ENCODE assay signal across 8 mouse cellular contexts in the genomic region with DNA sequence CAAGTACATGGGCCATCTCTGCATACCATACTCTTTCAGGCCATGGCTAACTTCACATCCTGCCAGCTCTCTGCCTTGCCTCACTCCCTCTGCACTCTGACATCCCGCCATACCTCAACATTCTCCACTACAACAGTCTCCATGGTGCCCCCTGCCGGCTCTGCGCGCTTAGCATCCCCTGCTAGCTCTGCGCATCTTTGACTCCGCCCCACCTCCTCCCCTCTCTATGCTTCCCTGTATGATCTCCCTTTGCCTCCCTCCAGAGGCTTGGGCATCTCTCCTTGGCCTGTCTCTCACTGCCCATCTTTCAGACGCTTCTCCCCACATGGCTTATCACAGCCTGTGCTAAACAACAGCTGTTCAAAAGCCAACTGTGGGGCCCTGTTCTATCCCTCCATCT.
DNase-seq lines count a peak whose midpoint lies in the region; ATAC-seq and TF ChIP-seq lines count a peak whose summit lies in the region.

No protein-coding gene starts in this region.

- no peaks in the 10 kb centered on the region for H3K36me3 ChIP-seq in heart, embryonic 12.5 days
- H3K36me3 ChIP-seq in intestine, embryonic 14.5 days (ENCODE audit: control insufficient read depth, insufficient read depth, low read length): no peaks in the 10 kb centered on the region
- no peaks in the 10 kb centered on the region for H3K36me3 ChIP-seq in stomach, postnatal 0 days (ENCODE audit: control insufficient read depth, insufficient read depth, low read length)

- TF ChIP-seq CTCF in stomach, postnatal 0 days (IDR thresholded peaks at IDR 0.05; ENCODE audit: low read depth): peak; percentile 73

- H3K4me3 ChIP-seq in heart, embryonic 12.5 days: no peak overlapping the region
- no peak overlapping the region for H3K4me3 ChIP-seq in intestine, embryonic 14.5 days (ENCODE audit: low read depth, low read length)
- H3K4me3 ChIP-seq in stomach, postnatal 0 days (ENCODE audit: low read depth, low read length): no peak overlapping the region

- H3K27ac ChIP-seq in heart, embryonic 12.5 days (ENCODE audit: poor library complexity, severe bottlenecking): no peak overlapping the region
- no peak overlapping the region for H3K27ac ChIP-seq in intestine, embryonic 14.5 days (ENCODE audit: low read depth)
- no peak overlapping the region for H3K27ac ChIP-seq in stomach, postnatal 0 days (replicated peaks)

- no peak for TF ChIP-seq EP300 in stomach, postnatal 0 days (optimal IDR thresholded peaks at IDR 0.05)

- no peak for ATAC-seq in heart, embryonic 12.5 days (ENCODE audit: insufficient number of reproducible peaks, low FRiP score)
- ATAC-seq in intestine, embryonic 14.5 days (replicated peaks; ENCODE audit: low FRiP score, low TSS enrichment, low read depth): peak; percentile 63
- no peak for ATAC-seq in stomach, postnatal 0 days (ENCODE audit: low FRiP score, low TSS enrichment)

- H3K9ac ChIP-seq in heart, embryonic 12.5 days: no peak overlapping the region
- no peak overlapping the region for H3K9ac ChIP-seq in intestine, embryonic 14.5 days (ENCODE audit: low read length)
- H3K9ac ChIP-seq in stomach, postnatal 0 days (ENCODE audit: low read length): no peak overlapping the region

- DNase-seq in heart, adult 11 months: peak; percentile 94
- DNase-seq in cerebellum, adult 9-10 months: peak; percentile 93
- peak; percentile 46 to 56 for DNase-seq in frontal cortex, postnatal 10 days (ENCODE audit: low spot score in 2 of 2)
- peak; percentile 88 for DNase-seq in intestine, embryonic 14.5 days (ENCODE audit: low spot score)
- DNase-seq in left cerebral cortex, postnatal 14 days (ENCODE audit: low spot score in 2 of 2): peak; percentile 67 to 68
- DNase-seq in natural killer cell, adult 2 months (ENCODE audit: low spot score in 2 of 2): peak; percentile 33 to 41
- peak; percentile 64 for DNase-seq in stomach, postnatal 0 days (ENCODE audit: low spot score)

- H3K27me3 ChIP-seq in heart, embryonic 12.5 days (replicated peaks): 0 out of 2 replicates have a peak, but pooled peaks cover 2% of the 10 kb centered on the region
- H3K27me3 ChIP-seq in intestine, embryonic 14.5 days (replicated peaks; ENCODE audit: control insufficient read depth, insufficient read depth, low read length): no peaks in the 10 kb centered on the region
- H3K27me3 ChIP-seq in stomach, postnatal 0 days (ENCODE audit: control insufficient read depth, insufficient read depth, low read length): no peaks in the 10 kb centered on the region

- peaks cover 31% of the 10 kb centered on the region for H3K4me1 ChIP-seq in heart, embryonic 12.5 days (replicated peaks)
- H3K4me1 ChIP-seq in intestine, embryonic 14.5 days (replicated peaks; ENCODE audit: control insufficient read depth, insufficient read depth, low read length): peaks cover 12% of the 10 kb centered on the region; the same call in 1 of the 2 replicates
- no peaks in the 10 kb centered on the region for H3K4me1 ChIP-seq in stomach, postnatal 0 days (replicated peaks; ENCODE audit: control insufficient read depth, insufficient read depth)

- intact Hi-C loops in left cerebral cortex, postnatal 14 days (cut with DNase I): no loop called here

- H3K4me2 ChIP-seq in heart, embryonic 12.5 days: no peak overlapping the region
- H3K4me2 ChIP-seq in intestine, embryonic 14.5 days (ENCODE audit: low read length): no peak overlapping the region
- no peak overlapping the region for H3K4me2 ChIP-seq in stomach, postnatal 0 days (replicated peaks; ENCODE audit: low read depth)

- H3K9me3 ChIP-seq in heart, embryonic 12.5 days (replicated peaks): no peaks in the 10 kb centered on the region
- no peaks in the 10 kb centered on the region for H3K9me3 ChIP-seq in intestine, embryonic 14.5 days (ENCODE audit: control insufficient read depth, low read length)
- no peaks in the 10 kb centered on the region for H3K9me3 ChIP-seq in stomach, postnatal 0 days (ENCODE audit: control insufficient read depth, low read length)

- WGBS in heart, embryonic 12.5 days: 10% methylated on average over 7 of the region's 7 CpGs
- WGBS in intestine, embryonic 14.5 days: 16% methylated on average over 7 of the region's 7 CpGs
- 18% methylated on average over 7 of the region's 7 CpGs for WGBS in stomach, postnatal 0 days

Comparison
In these comparisons a context has a peak if more than half of its experiments do, and no peak if none do; other contexts are left out.
1. DNase-seq: peak in every context shown above with its lines; median percentile 94 in heart, adult 11 months; 93 in cerebellum, adult 9-10 months; 88 in intestine, embryonic 14.5 days; 68 in left cerebral cortex, postnatal 14 days; 64 in stomach, postnatal 0 days; 51 in frontal cortex, postnatal 10 days; 37 in natural killer cell, adult 2 months.